Mouse (Mus musculus) cerebellum, adult 9-10 months (tissue): ENCODE results near the gene Tgfa.

ENCODE experiments used
- DNase-seq: peaks from one replicate; pipeline ENCODE4 v3.0.0; 2022

The Tgfa gene

DNA sequence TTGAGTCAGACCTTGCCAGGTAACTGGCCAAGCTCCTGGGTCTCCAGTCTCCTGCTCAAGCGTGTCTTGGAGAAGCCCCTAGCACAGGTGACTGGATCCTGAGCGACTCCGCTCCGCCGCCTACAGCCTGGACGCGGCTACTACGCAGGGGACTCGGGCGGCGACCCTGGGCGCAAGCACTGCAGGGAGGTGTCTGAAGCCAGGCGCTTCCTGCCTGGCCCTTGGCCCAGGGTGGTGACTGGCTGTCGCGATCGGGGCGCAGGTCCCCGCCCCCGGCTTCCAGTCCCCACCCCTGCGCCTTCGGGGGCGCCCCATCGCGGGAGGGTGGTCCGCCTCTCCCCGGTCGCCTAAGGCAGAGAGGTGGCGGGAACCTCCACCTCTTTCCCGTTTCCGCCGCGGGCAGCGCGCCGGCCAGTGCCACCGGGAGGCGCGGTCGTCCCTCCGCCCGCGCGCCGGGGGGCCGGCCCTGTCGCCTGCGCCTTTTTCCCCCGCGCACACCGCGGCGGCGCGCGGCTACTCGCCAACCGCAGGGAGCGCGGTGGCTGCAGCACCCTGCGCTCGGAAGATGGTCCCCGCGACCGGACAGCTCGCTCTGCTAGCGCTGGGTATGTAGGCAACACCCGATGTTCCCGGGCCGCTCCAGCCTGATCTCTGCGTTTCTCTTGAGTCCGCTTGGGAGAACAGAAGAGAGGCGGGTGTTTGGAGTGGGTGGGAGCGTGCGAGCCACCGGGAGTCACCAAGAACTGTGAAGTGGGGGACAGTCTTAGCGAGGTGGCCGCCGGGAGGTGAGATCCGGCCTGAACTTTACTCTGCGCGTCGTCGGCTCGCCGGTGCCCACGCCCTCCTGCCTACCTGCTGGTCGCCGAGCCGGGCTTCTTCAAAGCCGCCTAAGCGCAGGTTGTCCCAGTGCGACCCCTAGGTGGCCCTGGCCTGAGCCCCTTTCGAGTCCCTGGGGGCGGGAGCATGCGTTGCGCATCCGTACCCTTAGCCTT is at the start of gene Tgfa:
Gene Tgfa, plus strand, starts transcription at position 283 of the 992 bp plus-strand sequence.
- DNase-seq, result peak; percentile 54

DNA sequence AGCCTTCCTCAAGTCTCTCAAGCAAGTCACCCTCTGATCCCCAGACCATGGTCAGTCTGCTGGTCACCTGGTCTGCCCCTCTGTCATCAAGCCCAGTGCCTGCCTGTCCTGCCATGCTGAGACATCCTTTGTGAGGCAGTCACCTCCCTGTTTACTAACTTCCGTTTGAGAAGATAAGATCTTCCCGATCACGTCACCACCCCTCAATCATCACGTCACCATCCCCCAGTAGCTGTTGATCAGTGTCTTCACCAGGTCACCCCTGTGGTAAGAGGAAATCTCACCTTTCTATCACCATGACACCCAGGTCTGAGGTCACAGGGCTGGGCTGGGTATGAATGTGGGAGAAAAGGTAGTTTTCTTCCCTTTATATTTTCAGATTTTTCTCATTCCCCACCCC is 46.5 kb upstream of the Tgfa start:
- no peak for DNase-seq

DNA sequence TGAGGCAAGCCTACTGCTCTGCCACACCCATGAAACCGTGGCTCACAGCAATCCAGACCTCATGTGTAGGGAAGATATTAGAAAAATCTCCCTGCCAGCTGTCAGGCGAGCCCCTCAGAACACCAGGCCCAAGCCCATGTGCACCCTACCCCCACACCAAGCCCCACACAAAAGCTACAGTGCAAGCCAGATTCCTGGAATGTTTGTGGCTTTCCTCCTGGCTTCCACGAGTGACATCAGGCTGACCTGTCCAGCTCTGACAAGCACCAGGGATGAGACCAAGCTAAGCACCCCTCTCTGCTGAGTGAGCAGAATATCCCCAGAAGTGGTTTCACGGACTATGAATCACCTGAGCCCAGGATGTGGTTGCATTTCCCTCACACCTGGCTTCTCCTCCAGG is 46.0 kb upstream of the Tgfa start:
- DNase-seq, result no peak

DNA sequence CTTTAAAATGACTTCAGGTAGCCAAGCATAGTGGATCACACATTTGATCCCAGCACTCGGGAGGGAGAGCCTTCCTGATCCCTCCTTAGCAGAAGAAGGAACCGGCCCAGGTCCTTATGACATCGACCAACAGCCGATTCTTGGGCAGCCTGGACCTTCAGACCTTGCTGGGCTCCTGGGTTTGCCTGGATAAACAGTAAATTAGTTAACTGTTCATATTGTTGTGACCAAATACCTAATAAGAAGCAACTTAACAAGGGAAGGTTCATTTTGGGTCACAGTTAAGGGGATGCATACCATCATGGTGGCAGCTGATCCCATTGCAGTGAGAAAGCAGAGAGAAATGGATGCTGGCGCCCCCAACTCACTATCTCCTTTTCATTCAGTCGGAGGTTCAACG is 42.3 kb upstream of the Tgfa start:
- no peak for DNase-seq

DNA sequence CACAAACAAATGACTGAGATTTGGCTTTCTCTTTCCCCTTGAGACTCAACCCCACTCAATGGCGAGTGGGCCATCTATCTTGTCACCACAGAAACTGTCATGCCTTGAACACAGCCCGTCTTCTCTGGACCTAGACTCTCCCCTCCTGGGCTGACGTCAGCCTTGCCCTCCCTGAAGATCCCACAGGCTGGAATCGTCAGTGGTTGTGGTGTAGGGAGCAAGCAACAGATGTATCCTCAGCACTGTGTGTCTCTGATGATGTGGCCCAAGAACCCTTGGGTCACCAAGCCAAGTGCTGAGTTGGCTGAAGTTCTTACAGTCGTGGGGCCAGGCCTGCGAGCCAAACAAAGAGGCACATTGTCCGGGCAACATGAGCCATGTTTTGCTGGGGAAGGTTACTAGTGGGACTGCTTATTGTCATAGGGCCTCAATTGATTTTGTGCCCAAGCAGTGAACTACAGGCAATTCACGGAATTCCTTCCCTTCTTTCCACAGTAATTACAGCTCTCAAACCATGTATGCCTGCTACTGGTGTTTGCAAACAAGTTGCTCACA is 41.5 kb upstream of the Tgfa start:
- DNase-seq, result no peak

DNA sequence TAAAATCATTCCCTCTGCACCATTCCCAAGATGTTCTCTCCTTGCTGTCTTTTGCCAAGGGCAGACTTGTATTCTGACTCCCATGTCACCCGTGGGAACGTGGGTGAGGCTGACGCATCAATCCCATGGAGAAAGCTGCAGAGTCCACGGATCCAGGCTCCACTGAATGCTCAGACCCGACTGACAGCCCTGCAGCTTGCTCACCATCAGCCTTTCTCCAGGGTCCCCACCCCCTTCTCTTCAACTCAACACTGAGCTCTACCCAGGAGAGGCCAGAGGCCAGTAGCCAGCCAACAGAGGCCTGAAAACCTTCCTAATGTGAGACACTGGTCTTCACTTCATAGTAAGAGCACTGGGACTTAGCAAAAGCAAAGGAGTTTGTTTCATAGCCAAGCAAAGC is 41.0 kb upstream of the Tgfa start:
- DNase-seq, result no peak

DNA sequence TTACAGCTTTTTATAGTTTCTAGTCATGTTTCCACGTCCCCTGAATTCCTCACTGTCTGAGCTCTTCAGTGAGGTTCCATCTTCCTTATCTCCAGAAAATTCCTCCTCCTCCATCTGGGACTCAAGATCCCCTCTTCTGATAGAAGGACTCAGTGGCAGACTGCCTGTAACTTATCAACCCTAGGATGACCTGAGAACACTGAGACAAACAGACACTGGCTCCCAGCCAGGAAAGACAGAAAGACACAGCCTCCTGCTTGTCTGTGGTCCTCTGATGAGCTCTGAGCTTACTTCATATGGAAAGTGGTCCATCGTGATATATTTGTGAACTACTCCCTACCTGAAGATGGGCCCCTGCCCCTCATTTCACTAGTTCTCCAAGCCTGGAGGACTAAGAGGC is 40.5 kb upstream of the Tgfa start:
- no peak for DNase-seq

DNA sequence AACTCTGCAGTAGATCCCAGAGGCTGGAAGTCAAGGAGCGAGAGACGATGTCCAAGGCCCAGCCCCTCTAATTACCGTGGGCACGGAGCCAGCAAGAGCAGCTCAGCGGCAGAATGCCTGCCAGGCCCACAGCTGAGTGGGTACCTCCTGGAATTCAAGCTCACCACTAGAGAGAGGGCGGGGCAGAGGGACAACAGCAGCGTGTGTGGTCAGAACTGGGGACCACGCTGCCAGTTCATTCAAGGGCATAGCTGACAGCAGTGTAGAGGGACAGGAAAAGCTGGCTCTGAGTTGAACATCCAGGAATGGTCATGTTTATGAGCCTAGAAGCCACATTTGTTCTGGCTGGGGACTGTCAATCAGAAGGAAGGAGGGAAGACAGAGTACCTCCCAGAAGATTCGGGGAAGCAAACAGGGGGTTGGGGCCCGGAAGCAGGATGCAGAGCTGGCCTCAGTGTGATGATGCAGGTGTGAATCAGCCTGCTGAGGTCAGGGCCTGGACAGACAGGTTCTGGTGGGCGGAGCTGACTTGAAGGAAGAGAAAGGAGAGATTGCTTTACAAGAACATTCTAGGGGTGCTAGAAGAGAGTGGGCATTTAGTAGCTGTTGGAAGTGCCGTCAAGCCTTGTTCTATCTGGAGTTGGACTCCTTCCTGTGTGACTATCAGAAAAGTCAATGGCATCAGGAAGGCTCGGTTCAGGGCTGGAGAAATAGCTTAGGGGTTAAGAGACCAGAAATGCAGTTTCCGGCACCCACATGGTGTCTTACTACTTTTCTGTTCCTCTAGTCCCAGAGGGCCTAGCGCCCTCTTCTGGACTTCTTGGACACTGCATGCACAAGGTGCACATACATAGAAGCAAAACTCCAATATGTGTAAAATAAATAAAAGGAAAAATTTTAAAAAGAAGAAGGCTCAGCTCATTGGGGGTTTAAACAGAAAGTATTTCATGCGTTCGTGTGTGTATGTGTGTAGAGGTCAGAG is 37.5 kb upstream of the Tgfa start:
- peak; percentile 5 for DNase-seq

DNA sequence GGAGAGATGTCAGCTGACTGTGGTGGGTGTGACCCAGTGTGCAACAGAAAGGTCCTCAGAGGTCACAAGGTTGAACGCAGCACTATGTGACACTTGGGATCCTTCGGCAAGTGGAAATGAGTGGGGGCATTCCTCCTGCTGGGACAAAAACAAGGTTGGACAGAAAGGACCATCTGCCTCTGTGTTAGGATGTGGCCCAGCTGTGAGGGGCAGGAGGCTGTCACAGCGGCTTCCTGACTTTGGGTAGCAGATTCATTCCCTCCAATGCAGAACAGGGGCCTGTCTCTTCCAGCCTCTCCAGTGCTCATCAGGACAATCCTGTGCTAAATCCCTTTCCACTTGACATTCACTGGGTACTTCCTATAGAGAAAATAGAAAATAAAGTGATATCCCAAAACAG is 34.1 kb upstream of the Tgfa start:
- DNase-seq, result no peak

DNA sequence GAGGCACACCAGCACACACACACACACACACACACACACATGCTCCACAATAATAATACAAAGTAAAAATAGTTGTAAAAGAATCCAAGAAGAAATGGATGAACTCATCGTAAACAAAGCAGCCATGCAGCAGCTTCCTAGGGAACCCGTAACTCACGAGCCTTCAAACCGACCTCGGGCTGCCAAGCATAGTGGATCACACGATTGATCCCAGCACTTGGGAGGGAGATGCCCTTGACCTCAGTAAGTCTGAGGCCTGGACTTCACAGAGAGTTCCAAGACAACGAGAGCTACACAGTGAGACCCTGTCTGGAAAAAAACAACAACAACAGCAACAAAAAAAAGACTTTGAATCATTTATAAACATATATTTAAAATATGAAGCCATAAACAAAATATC is 33.4 kb upstream of the Tgfa start:
- DNase-seq, result no peak

DNA sequence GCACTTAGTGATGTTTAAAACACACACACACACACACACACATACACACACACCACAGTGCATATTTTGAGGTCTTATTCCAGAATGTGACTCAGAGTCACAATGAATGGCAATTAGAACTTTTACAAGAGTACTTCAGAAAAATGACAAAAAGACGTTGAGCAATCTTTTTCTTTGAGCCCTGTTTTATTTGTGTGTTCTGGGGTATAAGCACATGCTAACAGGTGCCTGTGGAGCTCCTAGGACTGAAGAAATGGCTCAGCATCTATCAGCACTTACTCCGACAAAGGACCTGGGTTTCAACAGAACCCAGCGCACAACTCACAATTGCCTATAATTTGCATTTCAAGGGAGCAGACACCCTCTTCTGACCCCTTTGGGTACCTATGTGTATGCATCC is 31.0 kb upstream of the Tgfa start:
- no peak for DNase-seq

DNA sequence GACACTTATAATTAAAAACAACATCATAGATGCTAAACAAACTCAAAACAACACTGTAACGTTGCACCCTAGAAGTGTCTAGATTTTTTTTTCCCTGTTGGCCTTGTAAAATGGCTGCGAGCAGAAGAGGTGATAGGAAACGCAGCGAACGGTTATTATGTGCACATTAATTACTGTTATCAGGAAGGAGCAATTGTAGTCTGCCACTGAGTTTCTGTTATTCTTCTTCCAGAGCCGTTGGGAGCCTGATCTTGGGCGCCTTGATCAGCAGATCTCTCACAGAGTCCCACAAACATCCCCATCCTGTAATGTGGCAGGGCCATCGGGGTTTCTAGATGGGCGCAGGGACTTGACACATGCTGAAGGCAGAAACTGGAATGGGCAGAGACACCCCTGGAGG is 28.6 kb upstream of the Tgfa start:
- DNase-seq, result no peak

DNA sequence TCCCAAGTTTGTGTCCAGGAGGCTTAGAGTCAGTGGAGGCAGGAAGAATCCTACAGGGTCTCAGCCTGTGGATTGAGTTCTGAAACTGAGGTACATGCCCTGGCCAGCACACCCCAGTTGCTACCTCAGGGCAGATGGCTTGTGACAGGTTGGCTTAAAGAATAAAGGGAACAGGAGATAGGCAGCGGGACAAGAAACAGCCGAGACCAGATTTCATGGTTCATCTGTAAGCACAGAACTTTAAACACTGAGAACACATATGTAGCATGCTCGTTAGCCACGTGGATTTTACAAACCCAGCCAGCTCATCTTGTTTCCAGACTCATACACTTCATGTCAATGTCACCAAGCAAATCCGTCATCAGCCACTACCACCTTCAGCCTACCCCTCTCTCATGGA is 27.2 kb upstream of the Tgfa start:
- no peak for DNase-seq

DNA sequence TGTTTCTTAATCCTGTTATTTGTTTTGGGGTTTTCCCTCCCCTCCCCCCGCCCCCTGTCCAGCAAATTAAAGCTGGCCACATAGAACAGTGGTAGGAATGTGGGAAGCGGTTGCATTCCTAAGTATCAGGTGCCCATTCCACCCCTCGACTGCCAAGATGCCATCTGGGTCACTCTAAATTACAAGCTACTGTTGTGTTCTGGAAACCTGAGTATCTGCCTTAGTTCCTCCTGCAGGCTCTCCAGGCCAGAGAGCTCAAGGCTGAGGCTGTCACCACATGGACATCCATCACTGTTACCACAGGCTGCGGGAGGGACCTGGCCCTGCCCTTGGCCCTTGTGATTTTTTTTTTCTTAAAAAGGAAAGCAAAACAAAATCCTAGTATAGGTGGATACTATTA is 25.9 kb upstream of the Tgfa start:
- no peak for DNase-seq

DNA sequence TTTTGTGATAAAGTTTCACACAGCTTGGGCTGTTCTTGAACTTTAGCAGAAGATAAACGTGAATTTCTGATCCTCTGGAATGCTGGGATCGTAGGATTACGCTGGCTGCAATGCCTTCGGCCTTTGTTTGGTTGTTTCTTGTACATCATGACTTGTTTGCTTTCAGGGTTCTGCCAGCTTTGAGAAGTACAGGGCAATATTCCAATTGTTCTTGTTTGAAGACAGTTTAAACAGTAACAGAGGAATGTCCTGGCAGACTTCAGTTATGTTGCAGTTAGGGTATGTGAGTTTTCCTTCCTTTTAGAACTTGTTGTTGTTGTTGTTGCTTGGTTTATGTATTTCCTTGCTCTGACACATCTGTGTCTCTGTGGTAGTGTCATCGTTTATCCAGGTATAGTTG is 18.8 kb upstream of the Tgfa start:
- no peak for DNase-seq

DNA sequence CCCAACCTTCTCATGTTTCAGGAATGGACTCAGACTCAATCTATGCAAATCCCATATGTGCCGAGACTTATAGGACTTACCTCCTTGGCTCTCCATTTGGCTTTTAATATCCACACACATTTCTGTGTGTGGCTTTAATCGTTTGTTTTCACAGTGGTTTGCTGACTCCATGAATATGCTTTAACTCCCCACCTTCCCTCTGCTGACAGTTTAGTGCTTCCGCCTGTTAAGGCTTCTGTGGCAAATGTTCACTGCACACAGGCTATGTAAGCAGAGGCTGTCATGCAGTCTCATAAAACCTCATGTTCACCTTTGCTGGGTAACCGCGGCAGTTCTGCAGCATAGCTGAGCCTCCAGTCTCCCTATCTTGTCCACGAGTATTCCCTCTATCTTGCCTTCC is 18.3 kb upstream of the Tgfa start:
- DNase-seq, result no peak

DNA sequence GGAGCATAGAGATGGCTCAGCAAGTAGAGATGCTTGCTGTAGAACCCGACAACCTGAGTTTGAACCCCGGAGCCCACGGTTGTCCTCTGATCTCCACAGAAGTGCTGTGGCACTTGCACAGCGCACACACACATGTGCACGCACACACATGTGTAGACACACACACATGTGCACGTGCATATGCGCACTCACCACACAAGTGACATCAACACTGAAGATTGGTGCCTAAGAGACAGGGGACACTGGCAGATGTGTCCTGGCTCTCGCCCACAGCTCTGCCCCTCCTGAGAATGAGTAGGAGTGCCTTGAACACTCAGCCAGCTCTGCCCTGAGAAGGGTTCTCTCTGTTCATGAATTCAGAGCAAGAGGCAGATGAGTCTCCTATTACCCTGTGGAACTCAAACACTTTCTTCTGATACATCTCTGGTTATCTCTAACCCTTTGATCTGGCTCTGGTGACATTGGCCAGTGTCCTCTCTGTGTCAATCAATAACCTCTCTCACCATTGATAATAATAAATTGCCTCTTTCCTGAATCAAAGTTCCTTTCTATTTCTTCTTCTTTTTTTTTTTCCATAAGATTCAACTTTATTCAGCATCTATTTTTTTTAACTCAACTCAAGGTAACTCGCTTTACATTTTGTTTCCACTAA is 17.6 kb upstream of the Tgfa start:
- no peak for DNase-seq

DNA sequence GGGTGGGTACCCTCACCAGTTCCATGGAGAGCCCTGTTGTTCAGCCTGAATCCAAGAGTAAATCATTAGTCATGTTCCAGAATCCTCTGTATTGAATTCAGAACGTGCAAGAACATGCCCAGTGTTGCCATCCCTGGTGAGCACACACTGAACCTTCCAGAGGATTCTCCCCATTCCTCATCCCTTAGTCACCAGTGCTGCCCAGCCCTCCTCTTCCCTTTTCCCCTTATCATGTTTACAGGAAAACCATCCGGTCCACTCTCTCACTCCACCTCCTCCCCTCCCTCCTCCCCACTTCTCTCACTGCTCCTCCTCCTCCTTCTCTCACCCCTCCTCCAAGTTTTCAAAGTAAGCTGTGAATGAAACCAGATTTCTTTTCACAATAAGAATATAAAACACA is 14.4 kb upstream of the Tgfa start:
- DNase-seq, result no peak

DNA sequence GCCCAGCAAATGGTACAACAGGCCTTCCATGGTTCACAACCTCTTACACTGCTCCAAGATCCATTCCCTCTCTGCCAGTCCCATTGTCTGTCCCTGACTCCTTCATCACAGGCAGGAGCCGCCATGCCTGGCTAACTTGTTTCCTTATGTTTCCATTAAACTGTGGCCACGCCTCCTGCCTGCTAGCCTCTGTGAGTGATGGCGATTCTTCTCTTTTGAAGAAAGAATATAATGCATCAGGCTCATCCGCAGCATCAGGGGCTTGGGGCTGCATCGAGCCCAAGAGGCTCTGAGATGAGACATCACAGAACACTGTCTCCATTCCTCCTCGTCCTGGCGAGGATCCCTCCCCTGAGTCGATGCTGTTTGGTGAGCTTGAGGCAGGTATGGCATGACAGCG is 13.0 kb upstream of the Tgfa start:
- no peak for DNase-seq

DNA sequence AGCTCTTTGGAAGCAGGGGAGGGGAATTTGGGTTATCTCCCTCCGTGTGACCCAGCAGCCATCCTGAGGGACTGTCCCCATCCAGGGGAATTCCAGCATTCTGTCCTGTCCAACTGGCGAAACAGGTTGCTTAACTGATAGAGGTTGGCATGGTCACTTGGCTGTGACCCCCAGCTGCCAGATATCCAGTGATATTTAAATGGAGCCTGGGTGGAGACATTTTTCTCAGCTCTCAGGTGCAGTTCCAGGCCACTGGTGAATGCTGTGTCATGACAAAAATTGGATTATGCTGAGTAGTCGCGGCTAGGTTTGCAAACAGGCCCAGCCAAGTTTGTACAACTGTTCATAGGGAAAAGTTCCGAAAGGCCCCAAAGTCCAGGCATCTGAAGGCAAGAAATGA is 12.4 kb upstream of the Tgfa start:
- no peak for DNase-seq

DNA sequence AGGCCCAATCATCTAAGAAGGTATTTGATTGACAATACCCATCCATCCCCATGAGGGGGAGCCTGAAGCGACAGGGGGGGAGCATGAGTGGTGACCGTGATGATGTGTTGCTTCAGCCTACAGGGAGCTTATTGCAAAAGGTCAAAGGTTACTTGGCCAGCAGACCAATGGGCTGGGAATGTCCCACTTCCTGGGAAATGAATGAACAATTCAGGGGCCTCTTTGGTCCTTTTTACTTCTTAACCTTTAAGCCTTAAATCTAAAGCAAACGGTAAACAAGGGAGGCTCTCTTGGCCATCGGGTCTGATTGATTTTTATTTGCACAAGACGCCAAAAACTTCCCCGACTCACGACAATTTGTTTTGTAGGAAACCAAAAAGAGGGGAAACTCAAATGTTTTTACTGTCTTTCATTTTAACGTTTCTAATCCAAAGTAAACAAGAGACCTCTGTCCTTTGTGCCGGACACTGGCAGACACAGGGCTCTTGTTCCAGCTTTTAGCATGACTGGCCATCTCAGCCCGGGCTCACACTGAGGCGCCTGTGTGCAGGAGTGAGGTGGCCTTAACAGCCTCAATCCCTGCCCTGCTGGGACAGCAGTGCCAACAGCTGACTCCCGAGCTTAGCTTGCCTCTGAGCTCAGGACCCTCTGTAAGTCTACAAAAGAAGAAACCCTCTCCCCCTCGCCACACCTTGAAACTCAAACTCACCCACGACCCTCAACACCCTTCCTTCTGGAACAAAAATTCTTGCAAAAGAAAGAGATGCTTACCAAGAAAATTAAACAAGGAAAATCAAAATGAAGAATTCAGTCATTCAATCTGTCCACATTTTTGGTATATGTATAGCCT is 8.7 kb upstream of the Tgfa start:
- no peak for DNase-seq
